Mouse (Mus musculus) hindbrain, embryonic 11.5 days (tissue): Measurements from ENCODE around the gene Patz1. TPM values are rescaled to one million over a fixed set of nuclear protein-coding genes. Genes with fewer than 3 reads are reported as not detected.

Source experiments
- ATAC-seq: fragments of 200-750 bp; cut with Nextera tagmentation; 2 replicates; pipeline ENCODE4 v1.8.0; 2017; ENCODE audit warnings: mild to moderate bottlenecking, moderate TSS enrichment, moderate library complexity; ENCODE audit not compliant: low FRiP score
- DNase-seq: peaks from one replicate; pipeline ENCODE4 v3.0.0-alpha.2; 2015; ENCODE audit warnings: low spot score
- H3K27ac ChIP-seq: fragments of 300-500 bp; sonication (generic); 2 replicates; pipeline ENCODE4 v1.5.1; 2014; ENCODE audit warnings: mild to moderate bottlenecking, low read depth, low read length
- H3K27me3 ChIP-seq: fragments of 300-500 bp; sonication (generic); 2 replicates; pipeline ENCODE4 v1.6.1; 2014; ENCODE audit warnings: mild to moderate bottlenecking, low read length, moderate library complexity, mixed read lengths; ENCODE audit not compliant: control insufficient read depth, insufficient read depth
- H3K36me3 ChIP-seq: fragments of 300-500 bp; sonication (generic); 2 replicates; pipeline ENCODE4 v1.6.1; 2014; ENCODE audit warnings: mild to moderate bottlenecking, low read length, moderate library complexity, mixed read lengths; ENCODE audit not compliant: control insufficient read depth, insufficient read depth
- H3K4me1 ChIP-seq: fragments of 300-500 bp; sonication (generic); replicated peaks from 2 replicates; pipeline ENCODE4 v1.6.1; 2014; ENCODE audit warnings: low read length, mixed read lengths; ENCODE audit not compliant: control insufficient read depth, insufficient read depth
- H3K4me2 ChIP-seq: fragments of 300-500 bp; sonication (generic); replicated peaks from 2 replicates; pipeline ENCODE4 v1.6.1; 2014; ENCODE audit warnings: mild to moderate bottlenecking, low read depth, low read length
- H3K4me3 ChIP-seq: fragments of 300-500 bp; sonication (generic); 2 replicates; pipeline ENCODE4 v1.5.1; 2014; ENCODE audit warnings: low read depth, low read length
- H3K9ac ChIP-seq: fragments of 300-500 bp; sonication (generic); 2 replicates; pipeline ENCODE4 v1.6.1; 2014; ENCODE audit warnings: low read depth, low read length
- H3K9me3 ChIP-seq: fragments of 300-500 bp; sonication (generic); 2 replicates; pipeline ENCODE4 v1.6.1; 2016; ENCODE audit warnings: low read length; ENCODE audit not compliant: control insufficient read depth
- WGBS: fragments of 180-500 bp; shearing (Covaris S2); extraction: QIAGEN DNeasy Blood & Tissue Kit; methylation state at CpG from one replicate; pipeline ENCODE4 v1.1.7; 2014; 5-methylcytosine and 5-hydroxymethylcytosine counted together
- polyA plus RNA-seq: library from polyadenylated mRNA; unstranded; fragments of >200 nt; fragmentation: Nextera tagmentation; extraction: Ambion mirVana; gene quantifications from 2 replicates; pipeline ENCODE4 v1.2.1, GENCODE M21; 2014

Patz1 gene
- polyA plus RNA-seq, 1 experiment from 2014 or later, result 91.2 TPM

DNA sequence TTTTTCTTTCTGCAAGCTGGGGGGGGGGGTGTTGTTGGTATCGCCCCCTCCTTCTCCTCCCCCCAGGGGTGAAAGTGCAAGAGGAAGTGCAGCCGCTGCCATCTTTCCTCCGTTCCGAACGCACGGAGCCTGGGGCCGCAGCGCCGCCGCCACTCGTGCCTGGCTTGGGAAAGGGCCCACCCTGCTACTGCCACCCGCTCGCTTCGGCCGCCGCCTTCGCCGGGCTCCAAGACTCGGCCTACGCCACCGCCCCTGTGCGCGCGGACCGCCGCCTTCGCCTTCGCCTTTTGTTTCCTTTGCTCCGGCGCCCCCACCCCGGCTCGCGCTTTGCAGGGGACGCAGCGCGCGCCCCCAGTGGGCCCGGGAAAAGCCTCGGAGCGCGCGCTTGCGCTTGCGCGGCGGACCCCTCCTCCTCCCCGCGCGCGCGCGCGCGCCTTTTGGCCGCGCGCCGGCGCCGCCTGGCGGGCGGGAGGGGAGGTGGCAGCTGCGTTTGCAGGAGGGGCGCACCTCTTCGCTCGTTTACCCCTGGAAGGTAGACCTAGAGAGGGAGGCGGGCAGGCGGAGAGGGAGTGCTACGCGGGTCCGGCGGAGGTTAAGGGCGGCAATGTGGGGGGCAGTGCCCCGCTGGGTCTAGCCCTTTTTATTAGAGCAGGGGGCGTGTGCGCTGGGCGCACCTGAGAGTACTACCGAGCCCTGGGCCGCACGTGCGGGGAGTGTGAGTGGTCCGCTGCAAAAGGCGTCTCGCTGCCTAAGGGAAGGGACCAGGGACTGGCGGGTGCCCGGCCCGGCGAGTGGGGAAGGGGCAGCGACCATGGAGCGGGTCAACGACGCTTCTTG is 1.3 kb downstream of the Patz1 start:
- peak overlapping the region; percentile 96 for H3K4me3 ChIP-seq
- peak; percentile 98 for DNase-seq
- H3K27me3 ChIP-seq, result no peaks in the 10 kb centered on the region
- peaks cover 18% of the 10 kb centered on the region for H3K4me1 ChIP-seq
- H3K27ac ChIP-seq, result peak overlapping the region; percentile 100
- peaks cover 9% of the 10 kb centered on the region; the same call in 1 of the 2 replicates for H3K36me3 ChIP-seq
- 1% methylated on average over 72 of the region's 92 CpGs for WGBS
- H3K9me3 ChIP-seq, result no peaks in the 10 kb centered on the region
- peak overlapping the region; percentile 98 for H3K9ac ChIP-seq
- peak; percentile 48 for ATAC-seq
- H3K4me2 ChIP-seq, result peak overlapping the region; percentile 93

- H3K36me3 ChIP-seq, result peaks cover 10% of the 10 kb centered on the region
- no peaks in the 10 kb centered on the region for H3K9me3 ChIP-seq
- peak overlapping the region; percentile 98 for H3K9ac ChIP-seq
- peak overlapping the region; percentile 93 for H3K4me2 ChIP-seq
- ATAC-seq (no peak), DNase-seq (peak; percentile 64)
- under 1% methylated on average over 50 of the region's 50 CpGs for WGBS
- no peaks in the 10 kb centered on the region for H3K27me3 ChIP-seq
- H3K27ac ChIP-seq, result peak overlapping the region; percentile 100
- peaks cover 22% of the 10 kb centered on the region for H3K4me1 ChIP-seq
- peak overlapping the region; percentile 96 for H3K4me3 ChIP-seq
Observed at GRCm38 (mm10) chr11:3290640-3291310, 2.1 kb downstream of the Patz1 start.

- H3K4me2 ChIP-seq, result peak overlapping the region; percentile 93
- H3K27me3 ChIP-seq, result no peaks in the 10 kb centered on the region
- no peaks in the 10 kb centered on the region for H3K9me3 ChIP-seq
- H3K4me3 ChIP-seq, result peak overlapping the region; percentile 96
- peaks cover 14% of the 10 kb centered on the region for H3K36me3 ChIP-seq
- under 1% methylated on average over 26 of the region's 26 CpGs for WGBS
- ATAC-seq (no peak), DNase-seq (peak; percentile 61)
- H3K27ac ChIP-seq, result peak overlapping the region; percentile 100
- H3K9ac ChIP-seq, result peak overlapping the region; percentile 98
- H3K4me1 ChIP-seq, result peaks cover 26% of the 10 kb centered on the region
Observed at GRCm38 (mm10) chr11:3291311-3292061, 2.8 kb downstream of the Patz1 start.

- Histone ChIP-seq H3K36me3 (peaks cover 16% of the 10 kb centered on the region), H3K27ac (peak overlapping the region; percentile 100), H3K27me3 (no peaks in the 10 kb centered on the region), H3K9ac (peak overlapping the region; percentile 98), H3K4me3 (peak overlapping the region; percentile 96), H3K4me1 (peaks cover 26% of the 10 kb centered on the region), H3K4me2 (peak overlapping the region; percentile 93), H3K9me3 (no peaks in the 10 kb centered on the region)
- ATAC-seq (peak; percentile 17; the same call in 1 of the 2 replicates), DNase-seq (peak; percentile 86)
- 0% methylated on average over 8 of the region's 8 CpGs for WGBS
Observed at GRCm38 (mm10) chr11:3292062-3292421, 3.4 kb downstream of the Patz1 start.

GRCm38 (mm10) chr11:3292711-3293249 is 4.1 kb downstream of the Patz1 start:
- H3K9ac ChIP-seq, result peak overlapping the region; percentile 98
- peak overlapping the region; percentile 96 for H3K4me3 ChIP-seq
- WGBS, result under 1% methylated on average over 8 of the region's 8 CpGs
- no peaks in the 10 kb centered on the region for H3K9me3 ChIP-seq
- H3K4me1 ChIP-seq, result peaks cover 26% of the 10 kb centered on the region
- no peaks in the 10 kb centered on the region for H3K27me3 ChIP-seq
- peak overlapping the region; percentile 93 for H3K4me2 ChIP-seq
- peak; percentile 91 for DNase-seq
- peaks cover 16% of the 10 kb centered on the region for H3K36me3 ChIP-seq
- peak; percentile 59 for ATAC-seq
- peak overlapping the region; percentile 100 for H3K27ac ChIP-seq

DNA sequence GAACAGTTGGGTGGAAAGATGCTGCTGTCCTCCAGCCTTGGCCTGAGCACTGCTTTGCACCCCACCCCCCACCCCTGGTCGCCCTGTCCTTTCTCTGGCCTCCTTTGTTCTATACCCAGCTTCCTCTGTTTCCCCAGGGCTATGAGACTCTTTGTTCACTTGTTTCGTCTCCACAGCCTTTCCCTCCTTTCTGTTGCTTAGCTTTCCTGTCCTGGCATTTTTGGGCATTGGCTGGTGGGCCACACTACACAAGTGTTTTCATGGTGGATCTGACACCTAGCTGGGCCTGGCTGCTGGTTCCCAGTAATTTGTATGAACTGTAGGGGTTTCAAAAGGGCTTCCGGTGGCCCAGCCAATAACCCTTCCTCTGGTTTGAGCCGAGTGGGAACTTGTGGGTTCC is 4.7 kb downstream of the Patz1 start:
- no peaks in the 10 kb centered on the region for H3K27me3 ChIP-seq

DNA sequence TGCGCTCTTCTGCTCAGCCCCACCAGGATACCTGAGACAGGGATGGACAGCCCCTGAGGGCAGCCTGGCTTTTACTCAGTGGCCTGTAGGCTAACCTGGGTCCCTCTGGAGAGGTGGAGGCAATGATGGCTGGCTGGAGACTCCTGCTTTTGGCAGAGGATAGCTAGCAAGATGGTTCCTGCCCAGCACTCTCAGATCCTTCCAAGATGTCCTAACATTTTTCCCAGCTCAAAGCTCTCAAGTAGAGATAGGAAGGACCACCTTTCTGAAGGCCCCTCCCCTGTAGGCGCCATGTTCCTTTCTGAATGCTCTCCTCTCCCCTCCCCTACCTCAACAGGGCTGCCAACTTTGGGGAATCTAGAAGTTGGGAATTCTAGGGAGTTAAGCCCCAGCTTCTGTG is 6.0 kb downstream of the Patz1 start:
- Histone ChIP-seq H3K4me1 (peaks cover 23% of the 10 kb centered on the region), H3K4me3 (peak overlapping the region; percentile 96), H3K9ac (peak overlapping the region; percentile 98; the same call in 1 of the 2 replicates), H3K4me2 (peak overlapping the region; percentile 93), H3K27ac (no peak overlapping the region), H3K36me3 (peaks cover 24% of the 10 kb centered on the region), H3K27me3 (no peaks in the 10 kb centered on the region), H3K9me3 (no peaks in the 10 kb centered on the region)
- DNase-seq (no peak), ATAC-seq (no peak)
- WGBS, result 90% methylated on average over 2 of the region's 2 CpGs

More for the DNA sequence above, 4.7 kb downstream of the Patz1 start:
- Histone ChIP-seq H3K4me1 (peaks cover 23% of the 10 kb centered on the region), H3K9me3 (no peaks in the 10 kb centered on the region), H3K36me3 (peaks cover 16% of the 10 kb centered on the region), H3K27ac (peak overlapping the region; percentile 100), H3K4me3 (peak overlapping the region; percentile 96), H3K9ac (peak overlapping the region; percentile 98), H3K4me2 (peak overlapping the region; percentile 93)
- 26% methylated on average over 4 of the region's 4 CpGs for WGBS
- ATAC-seq, result no peak
- no peak for DNase-seq

GRCm38 (mm10) chr11:3296056-3296455 is 7.4 kb downstream of the Patz1 start:
- no peaks in the 10 kb centered on the region for H3K9me3 ChIP-seq
- H3K27me3 ChIP-seq, result no peaks in the 10 kb centered on the region
- ATAC-seq (no peak), DNase-seq (no peak)
- H3K27ac ChIP-seq, result no peak overlapping the region
- H3K4me3 ChIP-seq, result no peak overlapping the region
- peaks cover 33% of the 10 kb centered on the region for H3K36me3 ChIP-seq
- H3K4me2 ChIP-seq, result no peak overlapping the region
- peaks cover 23% of the 10 kb centered on the region for H3K4me1 ChIP-seq
- WGBS, result 73% methylated on average over 5 of the region's 5 CpGs
- no peak overlapping the region; the same call in 1 of the 2 replicates for H3K9ac ChIP-seq
